Mouse (Mus musculus): ENCODE results near the gene Ankrd34a. TPM values are rescaled to one million over a fixed set of nuclear protein-coding genes. Genes with fewer than 3 reads are reported as not detected.

The Ankrd34a gene
- total RNA-seq, 2 experiments from 2014 or later, result not detected

Other genes with a start within 250 kb of the Ankrd34a start
- not detected in 2 replicates for gene BC107364, start 144.3 kb upstream of the Ankrd34a start, total RNA-seq (2015; ENCODE audit: low replicate concordance)
- not detected in 2 replicates for gene BC107364, start 144.3 kb upstream of the Ankrd34a start, total RNA-seq (2017; ENCODE audit: low replicate concordance)
- not detected in 2 replicates for gene Hfe2, start 71.5 kb upstream of the Ankrd34a start, total RNA-seq (2015; ENCODE audit: low replicate concordance)
- not detected in 2 replicates for gene Hfe2, start 71.5 kb upstream of the Ankrd34a start, total RNA-seq (2017; ENCODE audit: low replicate concordance)
- 99.5 and 157 TPM in 2 replicates for gene Txnip, start 38.7 kb upstream of the Ankrd34a start, total RNA-seq (2015; ENCODE audit: low replicate concordance)
- 59.8 and 70.0 TPM in 2 replicates for gene Txnip, start 38.7 kb upstream of the Ankrd34a start, total RNA-seq (2017; ENCODE audit: low replicate concordance)
- gene Gm16253, start 19.7 kb upstream of the Ankrd34a start, total RNA-seq (2015; ENCODE audit: low replicate concordance), result not detected in 2 replicates
- not detected in 2 replicates for gene Gm16253, start 19.7 kb upstream of the Ankrd34a start, total RNA-seq (2017; ENCODE audit: low replicate concordance)
- 29.2 and 32.7 TPM in 2 replicates for gene Polr3gl, start 2.5 kb upstream of the Ankrd34a start, total RNA-seq (2015; ENCODE audit: low replicate concordance)
- 20.9 and 63.7 TPM in 2 replicates for gene Polr3gl, start 2.5 kb upstream of the Ankrd34a start, total RNA-seq (2017; ENCODE audit: low replicate concordance)
- gene Lix1l, start 4.5 kb downstream of the Ankrd34a start, total RNA-seq (2015; ENCODE audit: low replicate concordance), result not detected in 2 replicates
- 0.13 TPM in 1 of 2 replicates, not detected in the other for gene Lix1l, start 4.5 kb downstream of the Ankrd34a start, total RNA-seq (2017; ENCODE audit: low replicate concordance)
- gene Rbm8a, start 33.3 kb downstream of the Ankrd34a start, total RNA-seq (2015; ENCODE audit: low replicate concordance), result 54.5 and 72.4 TPM in 2 replicates
- gene Rbm8a, start 33.3 kb downstream of the Ankrd34a start, total RNA-seq (2017; ENCODE audit: low replicate concordance), result 18.3 and 36.5 TPM in 2 replicates
- 9.7 and 18.9 TPM in 2 replicates for gene Pex11b, start 38.7 kb downstream of the Ankrd34a start, total RNA-seq (2015; ENCODE audit: low replicate concordance)
- 0.68 and 5.4 TPM in 2 replicates for gene Pex11b, start 38.7 kb downstream of the Ankrd34a start, total RNA-seq (2017; ENCODE audit: low replicate concordance)
- gene Gm42957, start 38.8 kb downstream of the Ankrd34a start, total RNA-seq (2015; ENCODE audit: low replicate concordance), result not detected in 2 replicates
- not detected in 2 replicates for gene Gm42957, start 38.8 kb downstream of the Ankrd34a start, total RNA-seq (2017; ENCODE audit: low replicate concordance)
- 0.36 TPM in 1 of 2 replicates, not detected in the other for gene Itga10, start 48.9 kb downstream of the Ankrd34a start, total RNA-seq (2015; ENCODE audit: low replicate concordance)
- not detected in 2 replicates for gene Itga10, start 48.9 kb downstream of the Ankrd34a start, total RNA-seq (2017; ENCODE audit: low replicate concordance)
- not detected in 2 replicates for gene Ankrd35, start 73.5 kb downstream of the Ankrd34a start, total RNA-seq (2015; ENCODE audit: low replicate concordance)
- not detected in 2 replicates for gene Ankrd35, start 73.5 kb downstream of the Ankrd34a start, total RNA-seq (2017; ENCODE audit: low replicate concordance)
- 1.3 and 6.5 TPM in 2 replicates for gene Pias3, start 99.7 kb downstream of the Ankrd34a start, total RNA-seq (2015; ENCODE audit: low replicate concordance)
- gene Pias3, start 99.7 kb downstream of the Ankrd34a start, total RNA-seq (2017; ENCODE audit: low replicate concordance), result 2.1 TPM in 1 of 2 replicates, not detected in the other
- gene Nudt17, start 111.9 kb downstream of the Ankrd34a start, total RNA-seq (2015; ENCODE audit: low replicate concordance), result not detected in 2 replicates
- 2.3 TPM in 1 of 2 replicates, not detected in the other for gene Nudt17, start 111.9 kb downstream of the Ankrd34a start, total RNA-seq (2017; ENCODE audit: low replicate concordance)
- gene Polr3c, start 131.0 kb downstream of the Ankrd34a start, total RNA-seq (2015; ENCODE audit: low replicate concordance), result 16.2 and 34.8 TPM in 2 replicates
- 21.6 and 27.7 TPM in 2 replicates for gene Polr3c, start 131.0 kb downstream of the Ankrd34a start, total RNA-seq (2017; ENCODE audit: low replicate concordance)
- 28.5 and 45.3 TPM in 2 replicates for gene Rnf115, start 131.0 kb downstream of the Ankrd34a start, total RNA-seq (2015; ENCODE audit: low replicate concordance)
- gene Rnf115, start 131.0 kb downstream of the Ankrd34a start, total RNA-seq (2017; ENCODE audit: low replicate concordance), result 32.7 and 35.9 TPM in 2 replicates
- gene Pdzk1, start 232.6 kb downstream of the Ankrd34a start, total RNA-seq (2015; ENCODE audit: low replicate concordance), result 1.8 and 4.6 TPM in 2 replicates
- 2.4 and 6.9 TPM in 2 replicates for gene Pdzk1, start 232.6 kb downstream of the Ankrd34a start, total RNA-seq (2017; ENCODE audit: low replicate concordance)
- gene Cd160, start 232.7 kb downstream of the Ankrd34a start, total RNA-seq (2015; ENCODE audit: low replicate concordance), result 1.8 TPM in 1 of 2 replicates, not detected in the other
- 0.26 TPM in 1 of 2 replicates, not detected in the other for gene Cd160, start 232.7 kb downstream of the Ankrd34a start, total RNA-seq (2017; ENCODE audit: low replicate concordance)

Data from erythroid progenitor cell, adult 5-6 weeks (primary cell).